Comparison of ENCODE assay signal across 9 mouse cellular contexts in the genomic region with DNA sequence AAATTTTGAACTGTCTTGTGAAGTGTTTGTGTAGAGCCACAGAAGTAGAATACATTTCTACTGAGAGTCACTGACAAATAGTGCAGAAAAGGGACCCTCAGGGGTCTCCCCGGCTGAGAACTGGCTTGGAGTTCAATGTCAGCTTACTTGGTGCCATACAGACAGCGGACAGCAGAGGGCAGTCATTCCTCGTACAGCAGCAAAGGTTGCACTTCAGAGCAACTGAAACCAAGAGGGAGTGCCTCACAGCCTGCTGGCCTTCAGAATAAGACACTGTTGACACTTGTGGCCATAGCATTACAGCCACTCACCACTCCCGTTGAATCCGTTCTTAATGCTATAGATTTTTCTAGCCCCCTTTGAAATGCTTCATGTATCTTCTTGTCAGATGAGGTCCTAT. TPM values are rescaled to one million over a fixed set of nuclear protein-coding genes. Genes with fewer than 3 reads are reported as not detected.
DNase-seq lines count a peak whose midpoint lies in the region; TF ChIP-seq lines count a peak whose summit lies in the region.
"Had no signal": no experiment of that assay in that cellular context is flagged by ENCODE, and none has a peak within 500 bp of the region (broad histone marks: within the 10 kb centered on the region; RNA-seq: fewer than 3 reads in every experiment).

No protein-coding gene starts in this region.

- no peak overlapping the region for H3ac ChIP-seq in C2C12 (ENCODE audit: control insufficient read depth, insufficient read length, low read depth)

- H3K79me3 ChIP-seq in C2C12 (ENCODE audit: low read depth): no peaks in the 10 kb centered on the region

- no peaks in the 10 kb centered on the region for H3K27me3 ChIP-seq in C2C12 (ENCODE audit: control insufficient read depth, insufficient read depth, insufficient read length)

- DNase-seq in Muller cell, postnatal 12 days (ENCODE audit: inconsistent ontology term): peak; percentile 70
- DNase-seq in cerebellum, adult 9-10 months: peak; percentile 81
- DNase-seq in gastrocnemius, adult 8-10 months (ENCODE audit: low spot score in 2 of 2): peak; percentile 54 to 60
- DNase-seq in kidney, postnatal 4 days: peak; percentile 88
- peak; percentile 82 for DNase-seq in lung, postnatal 10 days
- DNase-seq in retina, adult 2 months (ENCODE audit: low read depth, low spot score): peak; percentile 45
- DNase-seq in urinary bladder, adult 18-20 months (ENCODE audit: low spot score in 2 of 2): peak; percentile 35 to 67

- TF ChIP-seq CTCF in C2C12 (IDR thresholded peaks at IDR 0.05; ENCODE audit: control insufficient read depth, insufficient read depth, insufficient read length): peak; percentile 92

- H3K79me2 ChIP-seq in C2C12 (ENCODE audit: control insufficient read depth, insufficient read depth): no peaks in the 10 kb centered on the region

- H3K36me3 ChIP-seq in C2C12 (ENCODE audit: control insufficient read depth, insufficient read depth): no peaks in the 10 kb centered on the region

- no peak overlapping the region for H3K4me3 ChIP-seq in C2C12 (ENCODE audit: insufficient read depth, poor library complexity, severe bottlenecking)

TF ChIP-seq in C2C12, 6 proteins besides CTCF, POLR2A, EP300 and RAD21:
- TF ChIP-seq USF1 (IDR thresholded peaks at IDR 0.05; ENCODE audit: low read depth) (no peak), MAX (IDR thresholded peaks at IDR 0.05) (peak; percentile 31)

RNA-seq across cellular contexts. Expression of a gene that starts 9.5 kb away (rescaled TPM):
- polyA plus RNA-seq in C2C12 (2012; fragmentation: generic; extraction: Trizol): 17.8 TPM
- total RNA-seq in gastrocnemius, adult 8-10 months (2022): 1 to 10 TPM; 5.2 to 7.5 (median 6.5) TPM

RNA-seq across cellular contexts. Expression of a gene that starts 17.5 kb away (rescaled TPM):
- 120 TPM for polyA plus RNA-seq in C2C12 (2012; fragmentation: generic; extraction: Trizol)
- total RNA-seq in gastrocnemius, adult 8-10 months (2022): 10 to 100 TPM; 25.3 to 37.6 (median 29.8) TPM

RNA-seq across cellular contexts. Expression of a gene that starts 17.6 kb away (rescaled TPM):
- 3.4 TPM for polyA plus RNA-seq in C2C12 (2012; fragmentation: generic; extraction: Trizol)
- total RNA-seq in gastrocnemius, adult 8-10 months (2022): 1 to 10 TPM; 1.0 to 2.6 (median 1.6) TPM

RNA-seq across cellular contexts. Expression of a gene that starts 18.2 kb away (rescaled TPM):
- polyA plus RNA-seq in C2C12 (2012; fragmentation: generic; extraction: Trizol): 0.25 TPM
- under 1 TPM in 1 of 4 experiments, not detected in 3; 0.16 TPM for total RNA-seq in gastrocnemius, adult 8-10 months (2022)
- polyA plus RNA-seq: heart, embryonic 14.5 days had no signal

RNA-seq across cellular contexts. Expression of a gene that starts 42.2 kb away (rescaled TPM):
- polyA plus RNA-seq in C2C12 (2012; fragmentation: generic; extraction: Trizol): 0.16 TPM
- not detected for total RNA-seq in gastrocnemius, adult 8-10 months (2022)
